Mouse (Mus musculus) G1E (cell line): ENCODE results near the gene Klrg2. TPM values are rescaled to one million over a fixed set of nuclear protein-coding genes. Genes with fewer than 3 reads are reported as not detected.
A peak's percentile ranks its signal among the peaks of the same experiment; 100 is the strongest.
"Not testable (repeated sequence)": the region's sequence is repeated elsewhere in the genome, so short reads cannot be mapped to it uniquely, and the experiment has no call there.

Experiments
- ATAC-seq: 2 replicates; pipeline ENCODE4 v1.8.0; 2016; ENCODE audit warnings: mild to moderate bottlenecking; ENCODE audit not compliant: insufficient number of reproducible peaks, poor library complexity, low FRiP score, severe bottlenecking; ENCODE audit errors: extremely low read depth
- DNase-seq: peaks from one replicate; pipeline ENCODE4 v3.0.0; 2012; ENCODE audit warnings: low spot score
- H3K27me3 ChIP-seq: 2 replicates; pipeline ENCODE4 v1.6.1; 2012; ENCODE audit warnings: mild to moderate bottlenecking, low read length, inconsistent platforms; ENCODE audit not compliant: insufficient read depth
- H3K36me3 ChIP-seq: replicated peaks from 2 replicates; pipeline ENCODE3; 2012; ENCODE audit warnings: mild to moderate bottlenecking, inconsistent platforms
- H3K4me1 ChIP-seq: 2 replicates; pipeline ENCODE4 v1.6.1; 2012; ENCODE audit warnings: low read depth, low read length, inconsistent platforms, mixed read lengths; ENCODE audit not compliant: insufficient read depth
- H3K4me3 ChIP-seq: 2 replicates; pipeline ENCODE4 v1.5.1; 2012; ENCODE audit warnings: low read depth, mild to moderate bottlenecking, inconsistent platforms, low read length, moderate library complexity, mixed read lengths
- H3K9me3 ChIP-seq: replicated peaks from 2 replicates; pipeline ENCODE4 v1.6.1; 2012; ENCODE audit warnings: inconsistent platforms
- CTCF ChIP-seq: IDR thresholded peaks from 2 replicates; pipeline ENCODE4 v1.5.1; 2012; ENCODE audit warnings: low read depth, low read length, inconsistent platforms, mixed read lengths
- GATA1 ChIP-seq: IDR thresholded peaks from 2 replicates; pipeline ENCODE4 v1.6.1; 2012; ENCODE audit warnings: borderline replicate concordance, low read length, inconsistent platforms, mixed read lengths
- GATA2 ChIP-seq: IDR thresholded peaks from 2 replicates; pipeline ENCODE4 v1.6.1; 2012; ENCODE audit warnings: low read depth, low read length, inconsistent platforms, borderline replicate concordance
- POLR2AphosphoS5 ChIP-seq: IDR thresholded peaks from 2 replicates; pipeline ENCODE4 v1.6.1; 2012; ENCODE audit warnings: low read depth, low read length, inconsistent platforms; ENCODE audit not compliant: insufficient replicate concordance
- TAL1 ChIP-seq: conservative IDR thresholded peaks from 2 replicates; pipeline ENCODE4 v1.6.1; 2012; ENCODE audit warnings: low read depth, low read length, inconsistent platforms, mixed read lengths
- polyA plus RNA-seq: library from polyadenylated mRNA; stranded (reverse); fragments of >175 nt; gene quantifications from 2 replicates; pipeline ENCODE4 v1.2.3, GENCODE M21; 2012
- total RNA-seq, 2 experiments: library from RNA; stranded (forward) in 1 of 2; stranded (reverse) in 1 of 2; fragments of 200-1000 nt in 1 of 2; fragments of >200 nt in 1 of 2; fragmentation: Nextera tagmentation in 1 of 2; gene quantifications; 2 replicates each; pipeline ENCODE4 v1.2.3; 2014 to 2017

The Klrg2 gene
- total RNA-seq (2014; fragmentation: Nextera tagmentation), result not detected in 2 replicates
- total RNA-seq (2017), result 0.05 and 0.06 TPM in 2 replicates
- 0.01 TPM in 1 of 2 replicates, not detected in the other for polyA plus RNA-seq

DNA sequence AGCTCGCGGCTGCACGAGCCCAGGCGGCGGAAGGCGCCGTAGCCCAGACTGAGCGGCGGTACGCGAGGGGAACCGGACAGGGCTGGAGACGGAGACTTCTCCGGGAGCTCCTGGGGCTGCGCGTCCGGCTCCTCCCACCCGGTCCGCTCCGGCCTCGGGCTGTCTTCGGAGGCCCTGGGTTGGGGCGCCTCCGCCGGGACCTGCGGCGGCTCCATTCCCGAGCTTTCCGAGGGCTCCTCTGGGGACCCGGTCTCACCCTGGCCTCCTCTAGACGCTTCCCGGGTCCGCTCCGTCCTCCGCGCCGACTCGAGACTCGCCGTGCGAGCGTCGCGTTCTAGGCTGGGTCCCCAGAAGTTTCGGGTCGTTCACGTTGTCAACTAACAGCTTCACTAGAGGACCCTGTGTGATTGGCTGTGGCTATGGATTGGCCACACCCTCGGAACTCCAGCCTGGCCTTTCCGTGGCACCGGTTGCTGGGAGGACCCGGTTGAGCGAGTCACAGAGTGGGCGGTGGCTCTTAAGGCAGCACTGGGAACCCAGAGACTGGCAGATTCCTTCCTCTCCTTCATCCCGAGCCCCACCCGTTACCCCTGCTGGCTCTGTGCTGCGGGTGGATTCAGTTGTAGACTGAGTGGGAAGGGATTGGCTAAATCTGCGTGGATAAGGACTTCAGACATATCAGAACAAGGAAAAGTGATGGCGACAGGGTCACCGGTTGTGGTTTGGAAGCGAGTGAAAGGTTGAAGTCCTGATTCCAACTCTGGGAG lies at the start of gene Klrg2:
Gene Klrg2 (minus strand): TSS at position 391 of the 767 bp plus-strand sequence.
- Histone ChIP-seq H3K27me3 (peaks cover 57% of the 10 kb centered on the region), H3K4me3 (peak within 1 kb of the TSS; percentile 67), H3K9me3 (no peaks in the 10 kb centered on the region; the same call in 1 of the 2 replicates), H3K36me3 (peaks cover 18% of the 10 kb centered on the region), H3K4me1 (peaks cover 19% of the 10 kb centered on the region)
- DNase-seq (peak; percentile 31), ATAC-seq (peak; percentile 34; the same call in 1 of the 2 replicates)
- TF ChIP-seq POLR2AphosphoS5 (no peak), GATA2 (no peak), CTCF (no peak), TAL1 (no peak), GATA1 (no peak)

DNA sequence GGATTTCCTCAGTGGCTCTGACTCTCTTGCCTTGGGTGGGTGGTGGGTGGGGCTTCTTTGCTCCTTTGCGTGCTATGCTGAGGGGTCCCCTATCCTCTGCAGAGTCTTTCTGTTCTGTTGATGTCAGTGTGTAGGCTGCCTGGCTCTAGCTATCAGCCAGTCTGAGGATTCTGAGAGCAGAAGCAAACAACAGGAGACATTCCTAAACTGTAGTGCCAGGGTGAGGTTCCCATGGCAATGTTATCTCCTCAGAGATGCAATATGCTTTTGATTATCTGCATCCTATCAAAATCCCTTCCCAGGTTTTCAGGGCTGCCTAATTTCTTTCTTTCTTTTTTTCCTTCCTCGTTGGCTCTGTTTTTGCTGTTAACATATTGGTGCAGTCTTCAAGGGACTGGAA lies 45.5 kb upstream of the Klrg2 start:
- ATAC-seq, result no peak
- Histone ChIP-seq H3K36me3 (peaks cover 4% of the 10 kb centered on the region), H3K9me3 (peaks cover 4% of the 10 kb centered on the region), H3K4me1 (0 out of 2 replicates have a peak, but pooled peaks cover 4% of the 10 kb centered on the region), H3K27me3 (peaks cover 39% of the 10 kb centered on the region), H3K4me3 (no peak overlapping the region)
- DNase-seq, result no peak
- no peak for TF ChIP-seq GATA2
- no peak for TF ChIP-seq CTCF
- TF ChIP-seq TAL1, result no peak
- TF ChIP-seq POLR2AphosphoS5, result no peak
- TF ChIP-seq GATA1, result no peak

DNA sequence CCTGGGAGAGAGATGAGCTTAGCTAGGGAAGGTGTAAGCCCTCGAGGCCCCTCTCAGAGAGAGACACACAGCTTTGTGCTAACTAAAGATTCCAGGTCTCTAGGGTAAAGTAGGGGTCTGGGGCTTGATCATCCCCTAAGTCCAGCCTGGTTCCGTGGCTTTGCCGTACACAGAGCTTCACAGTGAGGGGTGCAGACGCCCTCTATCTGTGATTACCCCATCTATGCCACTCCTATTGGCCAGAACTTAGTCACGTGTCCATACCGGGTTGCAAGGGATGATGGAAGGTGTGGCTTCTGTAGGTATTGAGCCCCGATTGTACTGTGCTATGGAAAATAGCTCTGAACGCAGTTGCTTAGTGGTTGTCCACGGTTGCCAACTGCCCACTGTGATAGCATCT lies 40.6 kb upstream of the Klrg2 start:
- ATAC-seq (no peak), DNase-seq (no peak)
- no peaks in the 10 kb centered on the region for H3K36me3 ChIP-seq
- H3K4me1 ChIP-seq, result peaks cover 9% of the 10 kb centered on the region; the same call in 1 of the 2 replicates
- no peak overlapping the region for H3K4me3 ChIP-seq
- H3K9me3 ChIP-seq, result no peaks in the 10 kb centered on the region
- TF ChIP-seq CTCF (no peak), POLR2AphosphoS5 (no peak), GATA1 (no peak), TAL1 (no peak), GATA2 (no peak)
- peaks cover 67% of the 10 kb centered on the region for H3K27me3 ChIP-seq

DNA sequence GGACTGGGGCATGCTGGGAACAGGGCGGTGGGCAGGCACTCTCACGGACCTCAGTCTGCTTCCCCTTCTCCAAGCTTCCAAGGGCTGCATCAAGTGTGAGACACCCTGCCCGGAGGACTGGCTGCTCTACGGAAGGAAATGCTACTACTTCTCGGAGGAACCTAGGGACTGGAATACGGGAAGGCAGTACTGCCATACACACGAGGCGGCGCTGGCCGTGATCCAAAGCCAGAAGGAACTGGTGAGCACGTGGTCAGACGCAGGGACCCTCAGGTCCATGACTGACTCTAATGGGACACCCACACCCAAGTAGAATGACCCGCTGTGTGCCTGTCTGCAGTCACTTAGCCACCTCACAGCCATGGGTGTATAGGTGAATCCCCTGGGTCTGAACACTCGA lies 39.7 kb upstream of the Klrg2 start:
- no peaks in the 10 kb centered on the region for H3K9me3 ChIP-seq
- ATAC-seq (no peak), DNase-seq (no peak)
- H3K27me3 ChIP-seq, result peaks cover 67% of the 10 kb centered on the region
- peaks cover 9% of the 10 kb centered on the region; the same call in 1 of the 2 replicates for H3K4me1 ChIP-seq
- no peaks in the 10 kb centered on the region for H3K36me3 ChIP-seq
- no peak overlapping the region for H3K4me3 ChIP-seq
- TF ChIP-seq CTCF (no peak), POLR2AphosphoS5 (no peak), GATA2 (no peak), GATA1 (no peak), TAL1 (no peak)

DNA sequence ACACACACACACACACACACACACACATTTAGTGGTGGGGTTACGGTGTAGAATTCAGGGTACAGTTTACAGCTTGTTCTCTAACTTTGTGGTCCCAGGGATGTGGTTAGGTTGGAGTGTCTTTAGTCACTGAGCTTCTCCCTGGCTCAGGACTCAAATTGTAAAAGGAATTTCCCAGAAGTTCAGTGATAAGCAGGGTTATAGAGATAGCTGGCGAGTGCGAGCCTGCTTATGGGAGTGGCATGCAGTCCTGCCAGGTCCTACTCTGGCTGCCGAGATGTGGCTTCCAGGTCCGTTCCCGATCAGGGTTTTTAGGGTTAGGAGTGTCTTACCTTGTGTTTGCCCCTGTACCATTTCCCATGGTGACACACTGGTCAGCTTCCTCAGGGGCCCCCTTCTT lies 39.2 kb upstream of the Klrg2 start:
- no peak for DNase-seq
- H3K4me1 ChIP-seq, result peaks cover 13% of the 10 kb centered on the region
- TF ChIP-seq CTCF (no peak), GATA2 (no peak), POLR2AphosphoS5 (no peak), TAL1 (no peak)
- H3K9me3 ChIP-seq, result no peaks in the 10 kb centered on the region
- H3K27me3 ChIP-seq, result peaks cover 65% of the 10 kb centered on the region
- no peaks in the 10 kb centered on the region for H3K36me3 ChIP-seq
- no peak for ATAC-seq
- no peak overlapping the region for H3K4me3 ChIP-seq

DNA sequence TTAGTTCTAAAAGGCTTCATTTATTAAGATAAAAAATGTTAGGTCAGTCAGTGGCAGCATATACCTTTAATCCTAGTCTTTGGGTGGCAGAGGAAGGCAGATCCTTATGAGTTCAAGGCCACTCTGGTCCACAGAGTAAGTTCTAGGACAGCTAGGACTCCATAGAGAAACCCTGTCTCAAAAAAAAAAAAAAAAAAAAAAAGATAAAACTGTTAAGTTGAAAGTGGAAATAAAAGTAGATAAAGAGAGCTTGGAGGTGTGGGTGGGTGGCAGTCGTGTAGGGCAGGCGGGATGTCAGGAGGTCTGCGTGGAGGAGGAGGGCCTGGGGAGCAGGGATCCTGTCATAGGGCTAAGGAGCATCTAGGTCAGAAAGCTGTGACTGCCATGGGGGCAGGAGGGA lies 35.0 kb upstream of the Klrg2 start:
- peaks cover 19% of the 10 kb centered on the region for H3K4me1 ChIP-seq
- ATAC-seq (no peak), DNase-seq (no peak)
- no peaks in the 10 kb centered on the region for H3K36me3 ChIP-seq
- peaks cover 50% of the 10 kb centered on the region for H3K27me3 ChIP-seq
- no peaks in the 10 kb centered on the region for H3K9me3 ChIP-seq
- no peak overlapping the region for H3K4me3 ChIP-seq
- TF ChIP-seq GATA1, result no peak
- TF ChIP-seq TAL1, result no peak
- TF ChIP-seq GATA2, result no peak
- no peak for TF ChIP-seq CTCF
- no peak for TF ChIP-seq POLR2AphosphoS5

DNA sequence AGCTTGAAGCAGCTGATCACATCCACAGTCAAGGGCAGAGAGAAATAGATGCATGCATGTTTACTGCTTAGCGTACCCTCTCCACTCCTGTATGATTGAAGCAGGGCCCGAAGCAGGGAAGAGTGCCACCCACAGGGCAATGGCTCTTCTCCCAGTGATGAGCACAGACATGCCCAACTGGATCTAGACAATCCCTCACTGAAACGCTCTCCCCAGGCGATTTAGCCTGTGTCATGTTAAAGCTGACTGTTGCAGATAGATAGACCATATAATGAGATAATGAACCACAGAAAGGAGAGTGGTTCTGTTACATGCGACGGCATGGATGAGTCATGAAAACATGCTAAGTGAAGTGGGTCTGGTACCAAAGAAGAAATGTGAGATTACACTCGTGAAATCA lies 34.2 kb upstream of the Klrg2 start:
- no peak for DNase-seq
- no peaks in the 10 kb centered on the region for H3K36me3 ChIP-seq
- H3K27me3 ChIP-seq, result peaks cover 47% of the 10 kb centered on the region
- H3K9me3 ChIP-seq, result no peaks in the 10 kb centered on the region
- no peak for TF ChIP-seq CTCF
- TF ChIP-seq GATA2, result no peak
- no peak for TF ChIP-seq TAL1
- no peak for TF ChIP-seq GATA1
- no peak for TF ChIP-seq POLR2AphosphoS5
- H3K4me1 ChIP-seq, result peaks cover 12% of the 10 kb centered on the region
- no peak overlapping the region for H3K4me3 ChIP-seq
- ATAC-seq, result no peak

DNA sequence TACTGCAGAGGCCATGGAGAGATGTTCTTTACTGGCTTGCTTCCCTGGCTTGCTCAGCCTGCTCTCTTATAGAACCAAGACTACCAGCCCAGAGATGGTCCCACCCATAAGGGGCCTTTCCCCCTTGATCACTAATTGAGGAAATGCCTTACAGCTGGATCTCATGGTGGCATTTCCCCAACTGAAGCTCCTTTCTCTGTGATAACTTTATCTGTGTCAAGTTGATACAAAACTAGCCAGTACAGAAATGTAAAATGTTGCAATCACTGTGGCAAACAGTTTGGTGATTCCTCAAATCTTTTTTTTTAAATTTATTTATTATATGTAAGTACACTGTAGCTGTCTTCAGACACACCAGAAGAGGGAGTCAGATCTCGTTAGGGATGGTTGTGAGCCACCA lies 33.4 kb upstream of the Klrg2 start:
- not testable (repeated sequence) for DNase-seq, H3K36me3 ChIP-seq, H3K4me3 ChIP-seq, H3K9me3 ChIP-seq, ATAC-seq
- Histone ChIP-seq H3K4me1 (peaks cover 12% of the 10 kb centered on the region), H3K27me3 (peaks cover 52% of the 10 kb centered on the region)
